Mouse (Mus musculus): ENCODE results near the gene Rab5c.

DNA sequence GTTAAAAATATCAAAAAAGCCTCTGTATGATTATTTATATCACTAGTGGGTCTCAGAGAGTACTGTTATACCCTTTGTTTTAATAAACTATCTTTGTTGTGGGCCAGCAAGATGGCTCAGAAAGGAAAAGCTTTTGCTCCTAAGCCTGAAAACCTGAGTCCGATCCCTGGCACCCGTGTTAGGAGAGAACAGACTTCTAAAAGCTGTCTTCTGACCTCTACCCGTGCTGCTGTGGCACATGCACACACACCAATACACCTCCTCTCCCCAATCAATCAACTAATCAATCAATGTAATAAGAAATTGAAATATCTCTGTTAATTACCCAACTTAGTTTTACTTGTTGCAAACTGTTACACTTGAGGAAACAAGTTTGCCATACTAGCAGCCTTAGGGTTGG, 37.3 kb downstream of the Rab5c start:
- no peak for TF ChIP-seq CTCF (IDR thresholded peaks at IDR 0.05; ENCODE audit: extremely low read depth, insufficient read depth, insufficient read length, insufficient replicate concordance)
- no peak for TF ChIP-seq POLR2A (IDR thresholded peaks at IDR 0.05; ENCODE audit: low read depth, low read length)
